ENCODE assay signal across 8 mouse cellular contexts in the genomic region with DNA sequence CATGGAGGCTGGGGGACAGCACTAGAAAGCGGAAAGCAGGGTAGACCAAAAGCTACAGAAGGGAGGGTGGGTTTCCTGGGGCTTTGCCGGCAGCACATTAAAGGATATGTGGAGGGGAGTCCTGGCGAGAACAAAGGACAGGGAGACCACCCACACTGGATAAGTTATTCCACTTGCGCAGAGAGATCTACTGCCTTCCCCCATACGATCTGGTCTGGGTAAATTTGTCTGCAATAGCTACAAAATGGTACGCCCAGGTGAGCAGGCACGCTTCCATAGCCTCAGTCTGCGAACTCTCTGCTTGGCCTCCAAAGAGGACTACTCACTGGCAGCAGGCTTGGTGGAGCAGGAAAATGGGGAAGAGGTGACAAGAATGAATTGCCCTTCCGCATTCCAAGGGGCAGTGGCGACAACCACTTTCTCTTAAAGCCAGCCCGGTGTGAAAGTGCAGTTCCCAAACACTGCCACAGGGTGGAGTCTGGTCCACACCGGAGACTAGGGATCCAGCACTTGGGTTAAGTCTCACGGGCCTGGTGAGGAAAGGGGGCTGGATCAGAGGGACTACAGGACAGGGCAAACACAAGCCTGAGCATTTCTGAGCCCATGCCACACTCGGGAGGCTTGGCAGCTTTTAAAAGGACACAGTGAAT. TPM values are rescaled to one million over a fixed set of nuclear protein-coding genes. Genes with fewer than 3 reads are reported as not detected.
DNase-seq lines count a peak whose midpoint lies in the region; ATAC-seq lines count a peak whose summit lies in the region.

No protein-coding gene starts in this region.

- no peaks in the 10 kb centered on the region for H3K36me3 ChIP-seq in hindbrain, embryonic 13.5 days

- H3K4me2 ChIP-seq in hindbrain, embryonic 13.5 days, result peak overlapping the region; percentile 58

- peak; percentile 81 for DNase-seq in NIH3T3 (ENCODE audit: low read depth)
- peak; percentile 91 to 92 for DNase-seq in cerebellum, postnatal 14 days
- peak; percentile 73 to 86 for DNase-seq in frontal cortex, postnatal 14 days (ENCODE audit: low spot score in 2 of 2)
- peak; percentile 84 to 89 for DNase-seq in layer of hippocampus, postnatal 14 days (ENCODE audit: low spot score in 2 of 2)
- DNase-seq in lung, postnatal 10 days, result peak; percentile 90
- DNase-seq in retina, adult 2 months (ENCODE audit: low read depth, low spot score), result peak; percentile 50
- DNase-seq in thymus, postnatal 36 days, result peak; percentile 79 to 83

- peak overlapping the region; percentile 59 for H3K9ac ChIP-seq in hindbrain, embryonic 13.5 days

- H3K4me1 ChIP-seq in hindbrain, embryonic 13.5 days (replicated peaks), result peaks cover 23% of the 10 kb centered on the region

- peak overlapping the region; percentile 28 for H3K4me3 ChIP-seq in hindbrain, embryonic 13.5 days

- 6% methylated on average over 14 of the region's 14 CpGs for WGBS in hindbrain, embryonic 13.5 days

- ATAC-seq in hindbrain, embryonic 13.5 days (ENCODE audit: low FRiP score), result peak; percentile 77

- no peaks in the 10 kb centered on the region for H3K9me3 ChIP-seq in hindbrain, embryonic 13.5 days

- no peak overlapping the region for H3K27ac ChIP-seq in hindbrain, embryonic 13.5 days

- H3K27me3 ChIP-seq in hindbrain, embryonic 13.5 days, result no peaks in the 10 kb centered on the region

RNA-seq across cellular contexts. Expression of a gene that starts 50.9 kb away (rescaled TPM):
- 15.8 and 17.6 TPM in 2 replicates for polyA plus RNA-seq in hindbrain, embryonic 13.5 days (2015; fragmentation: Nextera tagmentation; extraction: Ambion mirVana)
- 10 to 100 TPM; 61.3 to 61.5 TPM for total RNA-seq in layer of hippocampus, postnatal 14 days (2021)
